In genomic region chr16:15478876-15479275, GRCm38 (mm10) we compare ENCODE assay signal across 24 mouse cellular contexts.
DNase-seq lines count a peak whose midpoint lies in the region; ATAC-seq lines count a peak whose summit lies in the region.
"Had no signal": no experiment of that assay in that cellular context is flagged by ENCODE, and none has a peak within 500 bp of the region (broad histone marks: within the 10 kb centered on the region; RNA-seq: fewer than 3 reads in every experiment).

No protein-coding gene starts in this region.

- H3K9me3 ChIP-seq in kidney, embryonic 16.5 days (ENCODE audit: low read length): no peaks in the 10 kb centered on the region
- H3K9me3 ChIP-seq: embryonic facial prominence, embryonic 13.5 days; embryonic facial prominence, embryonic 15.5 days; forebrain, embryonic 15.5 days; G1E had no signal

- no peaks in the 10 kb centered on the region for H3K4me1 ChIP-seq in kidney, embryonic 16.5 days (ENCODE audit: insufficient read depth, low read length)
- H3K4me1 ChIP-seq: embryonic facial prominence, embryonic 13.5 days; embryonic facial prominence, embryonic 15.5 days; forebrain, embryonic 13.5 days; forebrain, embryonic 15.5 days had no signal

- H3K27ac ChIP-seq in kidney, embryonic 16.5 days (ENCODE audit: low read length): no peak overlapping the region
- H3K27ac ChIP-seq: embryonic facial prominence, embryonic 13.5 days; embryonic facial prominence, embryonic 15.5 days; forebrain, embryonic 13.5 days; forebrain, embryonic 15.5 days had no signal

- no peak overlapping the region for H3K9ac ChIP-seq in kidney, embryonic 16.5 days (replicated peaks; ENCODE audit: low read length)
- H3K9ac ChIP-seq: embryonic facial prominence, embryonic 13.5 days; embryonic facial prominence, embryonic 15.5 days; forebrain, embryonic 13.5 days; forebrain, embryonic 15.5 days; forebrain, postnatal 0 days had no signal

- no peaks in the 10 kb centered on the region for H3K36me3 ChIP-seq in kidney, embryonic 16.5 days (ENCODE audit: insufficient read depth, low read length)
- H3K36me3 ChIP-seq: embryonic facial prominence, embryonic 13.5 days; embryonic facial prominence, embryonic 15.5 days; forebrain, embryonic 15.5 days; G1E had no signal

- no peak for ATAC-seq in kidney, embryonic 16.5 days (ENCODE audit: low FRiP score, low TSS enrichment)
- ATAC-seq: forebrain, embryonic 13.5 days; forebrain, embryonic 15.5 days; forebrain, postnatal 0 days had no signal

- H3K4me3 ChIP-seq in kidney, embryonic 16.5 days (ENCODE audit: low read length): no peak overlapping the region
- H3K4me3 ChIP-seq: embryonic facial prominence, embryonic 13.5 days; embryonic facial prominence, embryonic 15.5 days; erythroblast, embryonic 14.5 days; forebrain, embryonic 13.5 days; forebrain, embryonic 15.5 days had no signal

- WGBS in kidney, embryonic 16.5 days: 63% methylated on average over 1 of the region's 1 CpGs

- H3K4me2 ChIP-seq in kidney, embryonic 16.5 days (replicated peaks; ENCODE audit: low read depth, low read length): no peak overlapping the region
- H3K4me2 ChIP-seq: embryonic facial prominence, embryonic 13.5 days; embryonic facial prominence, embryonic 15.5 days; forebrain, embryonic 13.5 days; forebrain, embryonic 15.5 days had no signal

- DNase-seq in 3T3-L1 (ENCODE audit: low read depth, low spot score): peak; percentile 66
- DNase-seq in 416B (ENCODE audit: low read depth): peak; percentile 4
- DNase-seq in Muller cell, postnatal 12 days (ENCODE audit: inconsistent ontology term): peak; percentile 8
- DNase-seq in fibroblast of lung, adult 2 months (ENCODE audit: low read depth): peak; percentile 31
- no peak for DNase-seq in MN1 (ENCODE audit: low spot score)
- no peak for DNase-seq in kidney, adult 8-10 months
- DNase-seq: adrenal gland, adult 2 months; adrenal gland, postnatal 10 days; adrenal gland, postnatal 25 days; cerebellum, adult 11 months; cerebellum, adult 18-20 months; cerebellum, adult 8-10 months; cerebellum, adult 9-11 months; cerebellum, postnatal 14 days; cerebellum, postnatal 36 days; embryo, embryonic 11 days; forebrain, postnatal 0 days had no signal

- no peaks in the 10 kb centered on the region for H3K27me3 ChIP-seq in kidney, embryonic 16.5 days (ENCODE audit: insufficient read depth, low read length)
- H3K27me3 ChIP-seq: embryonic facial prominence, embryonic 13.5 days; embryonic facial prominence, embryonic 15.5 days; forebrain, embryonic 13.5 days; forebrain, embryonic 15.5 days had no signal

Comparison
In these comparisons a context has a peak if more than half of its experiments do, and no peak if none do; other contexts are left out.
1. DNase-seq: peak in 3T3-L1 (single experiment), 416B (single experiment), Muller cell, postnatal 12 days (single experiment) and fibroblast of lung, adult 2 months (single experiment); none in MN1 (single experiment) and kidney, adult 8-10 months (0 of 2).